Mouse (Mus musculus): ENCODE measurements around the gene Elp5. TPM values are rescaled to one million over a fixed set of nuclear protein-coding genes. Genes with fewer than 3 reads are reported as not detected.
"Not testable (repeated sequence)": the region's sequence is repeated elsewhere in the genome, so short reads cannot be mapped to it uniquely, and the experiment has no call there.

The Elp5 gene
- polyA plus RNA-seq, 1 experiment from 2014 or later, result 166 TPM

GRCm38 (mm10) chr11:70016669-70017068 lies 34.4 kb upstream of the Elp5 start, which contains the start of gene Dlg4:
TSS of gene Dlg4 (plus strand) at chr11:70016942.
- H3K4me2 ChIP-seq (ENCODE audit: low read length), result peak within 1 kb of the TSS; percentile 83
- H3K4me3 ChIP-seq (replicated peaks; ENCODE audit: low read length), result peak within 1 kb of the TSS; percentile 72
- H3K9ac ChIP-seq (replicated peaks; ENCODE audit: low read depth, low read length), result peak within 1 kb of the TSS; percentile 92
- H3K27ac ChIP-seq (ENCODE audit: low read length), result peak within 1 kb of the TSS; percentile 95
- no peaks in the 10 kb centered on the region for H3K27me3 ChIP-seq (replicated peaks; ENCODE audit: control insufficient read depth, insufficient read depth, low read length)
- peaks cover 47% of the 10 kb centered on the region for H3K4me1 ChIP-seq (replicated peaks; ENCODE audit: control insufficient read depth, insufficient read depth, low read length)
- ATAC-seq, result no peak
- WGBS, result 62% methylated on average over 3 of the region's 3 CpGs
- no peaks in the 10 kb centered on the region for H3K9me3 ChIP-seq (ENCODE audit: control insufficient read depth, low read length)
- H3K36me3 ChIP-seq (ENCODE audit: control insufficient read depth, insufficient read depth), result peaks cover 1% of the 10 kb centered on the region

- H3K4me3 ChIP-seq (replicated peaks; ENCODE audit: low read length); H3K27me3 ChIP-seq (replicated peaks; ENCODE audit: control insufficient read depth, insufficient read depth, low read length); ATAC-seq; H3K9me3 ChIP-seq (ENCODE audit: control insufficient read depth, low read length); H3K9ac ChIP-seq (replicated peaks; ENCODE audit: low read depth, low read length); H3K4me2 ChIP-seq (ENCODE audit: low read length); H3K36me3 ChIP-seq (ENCODE audit: control insufficient read depth, insufficient read depth); H3K27ac ChIP-seq (ENCODE audit: low read length): not testable (repeated sequence)
- 82% methylated on average over 2 of the region's 2 CpGs for WGBS
- H3K4me1 ChIP-seq (replicated peaks; ENCODE audit: control insufficient read depth, insufficient read depth, low read length), result peaks cover 47% of the 10 kb centered on the region
Observed at GRCm38 (mm10) chr11:70016177-70016576, 33.9 kb upstream of the Elp5 start.

GRCm38 (mm10) chr11:70015677-70016076 lies 33.4 kb upstream of the Elp5 start:
- no peak for ATAC-seq
- Histone ChIP-seq H3K4me3 (replicated peaks; ENCODE audit: low read length) (no peak overlapping the region; the same call in 1 of the 2 replicates), H3K4me2 (ENCODE audit: low read length) (peak overlapping the region; percentile 80), H3K27me3 (replicated peaks; ENCODE audit: control insufficient read depth, insufficient read depth, low read length) (no peaks in the 10 kb centered on the region), H3K4me1 (replicated peaks; ENCODE audit: control insufficient read depth, insufficient read depth, low read length) (peaks cover 45% of the 10 kb centered on the region), H3K27ac (ENCODE audit: low read length) (no peak overlapping the region), H3K9ac (replicated peaks; ENCODE audit: low read depth, low read length) (no peak overlapping the region), H3K9me3 (ENCODE audit: control insufficient read depth, low read length) (no peaks in the 10 kb centered on the region), H3K36me3 (ENCODE audit: control insufficient read depth, insufficient read depth) (peaks cover 11% of the 10 kb centered on the region)
- 73% methylated on average over 6 of the region's 6 CpGs for WGBS

- H3K4me2 ChIP-seq (ENCODE audit: low read length), result peak within 1 kb of the TSS; percentile 80
- no peaks in the 10 kb centered on the region for H3K9me3 ChIP-seq (ENCODE audit: control insufficient read depth, low read length)
- under 1% methylated on average over 35 of the region's 35 CpGs for WGBS
- H3K9ac ChIP-seq (replicated peaks; ENCODE audit: low read depth, low read length), result peak within 1 kb of the TSS; percentile 69
- peaks cover 13% of the 10 kb centered on the region for H3K36me3 ChIP-seq (ENCODE audit: control insufficient read depth, insufficient read depth)
- peak within 1 kb of the TSS; percentile 67 for H3K4me3 ChIP-seq (replicated peaks; ENCODE audit: low read length)
- H3K27me3 ChIP-seq (replicated peaks; ENCODE audit: control insufficient read depth, insufficient read depth, low read length), result no peaks in the 10 kb centered on the region
- ATAC-seq, result peak; percentile 82
- peaks cover 38% of the 10 kb centered on the region for H3K4me1 ChIP-seq (replicated peaks; ENCODE audit: control insufficient read depth, insufficient read depth, low read length)
- H3K27ac ChIP-seq (ENCODE audit: low read length), result peak within 1 kb of the TSS; percentile 25; the same call in 1 of the 2 replicates
Observed at GRCm38 (mm10) chr11:70014880-70015558, 32.7 kb upstream of the Elp5 start, which contains the start of gene Acadvl. TSS of gene Acadvl (minus strand) at chr11:70015411.

GRCm38 (mm10) chr11:70014051-70014450 lies 31.7 kb upstream of the Elp5 start:
- Histone ChIP-seq H3K4me1 (replicated peaks; ENCODE audit: control insufficient read depth, insufficient read depth, low read length) (peaks cover 28% of the 10 kb centered on the region), H3K36me3 (ENCODE audit: control insufficient read depth, insufficient read depth) (peaks cover 22% of the 10 kb centered on the region), H3K27ac (ENCODE audit: low read length) (no peak overlapping the region), H3K4me2 (ENCODE audit: low read length) (no peak overlapping the region), H3K9ac (replicated peaks; ENCODE audit: low read depth, low read length) (no peak overlapping the region), H3K27me3 (replicated peaks; ENCODE audit: control insufficient read depth, insufficient read depth, low read length) (no peaks in the 10 kb centered on the region), H3K9me3 (ENCODE audit: control insufficient read depth, low read length) (no peaks in the 10 kb centered on the region), H3K4me3 (replicated peaks; ENCODE audit: low read length) (no peak overlapping the region)
- no peak for ATAC-seq
- WGBS, result 63% methylated on average over 5 of the region's 5 CpGs

- H3K36me3 ChIP-seq (ENCODE audit: control insufficient read depth, insufficient read depth), result peaks cover 27% of the 10 kb centered on the region
- no peaks in the 10 kb centered on the region for H3K9me3 ChIP-seq (ENCODE audit: control insufficient read depth, low read length)
- no peak overlapping the region for H3K4me3 ChIP-seq (replicated peaks; ENCODE audit: low read length)
- no peak for ATAC-seq
- no peak overlapping the region for H3K27ac ChIP-seq (ENCODE audit: low read length)
- peaks cover 23% of the 10 kb centered on the region for H3K4me1 ChIP-seq (replicated peaks; ENCODE audit: control insufficient read depth, insufficient read depth, low read length)
- H3K4me2 ChIP-seq (ENCODE audit: low read length), result no peak overlapping the region
- H3K9ac ChIP-seq (replicated peaks; ENCODE audit: low read depth, low read length), result no peak overlapping the region
- no peaks in the 10 kb centered on the region for H3K27me3 ChIP-seq (replicated peaks; ENCODE audit: control insufficient read depth, insufficient read depth, low read length)
- WGBS, result 94% methylated on average over 3 of the region's 3 CpGs
Observed at GRCm38 (mm10) chr11:70013408-70013807, 31.1 kb upstream of the Elp5 start.

- 76% methylated on average over 9 of the region's 9 CpGs for WGBS
- no peak overlapping the region for H3K4me2 ChIP-seq (ENCODE audit: low read length)
- H3K36me3 ChIP-seq (ENCODE audit: control insufficient read depth, insufficient read depth), result peaks cover 28% of the 10 kb centered on the region
- no peak for ATAC-seq
- H3K9ac ChIP-seq (replicated peaks; ENCODE audit: low read depth, low read length), result no peak overlapping the region
- peaks cover 21% of the 10 kb centered on the region for H3K4me1 ChIP-seq (replicated peaks; ENCODE audit: control insufficient read depth, insufficient read depth, low read length)
- H3K4me3 ChIP-seq (replicated peaks; ENCODE audit: low read length), result no peak overlapping the region
- H3K9me3 ChIP-seq (ENCODE audit: control insufficient read depth, low read length), result no peaks in the 10 kb centered on the region
- no peaks in the 10 kb centered on the region for H3K27me3 ChIP-seq (replicated peaks; ENCODE audit: control insufficient read depth, insufficient read depth, low read length)
- no peak overlapping the region for H3K27ac ChIP-seq (ENCODE audit: low read length)
Observed at GRCm38 (mm10) chr11:70012931-70013330, 30.6 kb upstream of the Elp5 start.

- Histone ChIP-seq H3K9ac (replicated peaks; ENCODE audit: low read depth, low read length) (no peak overlapping the region), H3K4me3 (replicated peaks; ENCODE audit: low read length) (no peak overlapping the region), H3K4me2 (ENCODE audit: low read length) (no peak overlapping the region), H3K27ac (ENCODE audit: low read length) (no peak overlapping the region), H3K27me3 (replicated peaks; ENCODE audit: control insufficient read depth, insufficient read depth, low read length) (no peaks in the 10 kb centered on the region), H3K9me3 (ENCODE audit: control insufficient read depth, low read length) (no peaks in the 10 kb centered on the region), H3K4me1 (replicated peaks; ENCODE audit: control insufficient read depth, insufficient read depth, low read length) (peaks cover 13% of the 10 kb centered on the region), H3K36me3 (ENCODE audit: control insufficient read depth, insufficient read depth) (peaks cover 47% of the 10 kb centered on the region)
- no peak for ATAC-seq
- WGBS, result 86% methylated on average over 10 of the region's 10 CpGs
Observed at GRCm38 (mm10) chr11:70010961-70011360, 28.6 kb upstream of the Elp5 start.

GRCm38 (mm10) chr11:70010548-70010947 lies 28.2 kb upstream of the Elp5 start:
- 89% methylated on average over 12 of the region's 12 CpGs for WGBS
- Histone ChIP-seq H3K9ac (replicated peaks; ENCODE audit: low read depth, low read length) (no peak overlapping the region), H3K36me3 (ENCODE audit: control insufficient read depth, insufficient read depth) (peaks cover 50% of the 10 kb centered on the region), H3K27ac (ENCODE audit: low read length) (no peak overlapping the region), H3K4me2 (ENCODE audit: low read length) (no peak overlapping the region), H3K9me3 (ENCODE audit: control insufficient read depth, low read length) (no peaks in the 10 kb centered on the region), H3K27me3 (replicated peaks; ENCODE audit: control insufficient read depth, insufficient read depth, low read length) (no peaks in the 10 kb centered on the region), H3K4me3 (replicated peaks; ENCODE audit: low read length) (no peak overlapping the region), H3K4me1 (replicated peaks; ENCODE audit: control insufficient read depth, insufficient read depth, low read length) (peaks cover 11% of the 10 kb centered on the region)
- ATAC-seq, result no peak

Data from forebrain, embryonic 16.5 days (tissue).